In the genomic region with DNA sequence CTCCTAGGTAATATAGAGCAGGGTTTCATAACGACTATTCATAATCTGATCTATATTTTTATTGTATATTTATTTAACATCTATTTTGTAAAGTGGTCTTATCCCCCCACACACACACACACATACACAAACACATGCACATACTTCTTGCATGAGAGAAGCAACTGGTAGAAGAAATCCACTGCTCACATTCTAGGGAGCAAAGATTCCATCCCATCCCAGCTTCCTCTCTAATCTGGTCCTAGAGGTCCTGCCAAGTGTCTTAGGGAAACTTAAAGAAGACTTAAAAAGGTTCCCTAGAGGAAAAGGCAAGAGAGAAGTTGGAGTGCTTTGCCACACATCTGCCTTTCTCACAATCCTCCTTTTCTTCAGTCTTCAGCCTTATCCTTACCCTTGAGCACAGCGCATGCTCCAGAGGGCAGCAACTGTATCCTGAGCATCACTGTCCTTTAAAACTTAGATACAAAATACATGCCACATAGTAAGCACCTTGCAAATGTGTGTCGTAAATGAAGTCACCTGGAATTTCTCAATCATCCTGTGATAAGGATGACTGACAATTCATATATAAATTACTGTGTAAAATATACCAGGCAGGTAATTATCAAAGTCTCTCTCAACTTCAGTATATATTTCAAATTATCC, we compare ENCODE assay signal across 28 mouse cellular contexts.
DNase-seq lines count a peak whose midpoint lies in the region; ATAC-seq and TF ChIP-seq lines count a peak whose summit lies in the region.
"Had no signal": no experiment of that assay in that cellular context is flagged by ENCODE, and none has a peak within 500 bp of the region (broad histone marks: within the 10 kb centered on the region; RNA-seq: fewer than 3 reads in every experiment).

No protein-coding gene starts in this region.

- H3K4me3 ChIP-seq in lung, embryonic 14.5 days (ENCODE audit: low read depth, low read length) = no peak overlapping the region
- H3K4me3 ChIP-seq in lung, adult 2 months (replicated peaks; ENCODE audit: extremely low read depth, low read depth, low read length) = no peak overlapping the region
- no peak overlapping the region for H3K4me3 ChIP-seq in intestine, postnatal 0 days (ENCODE audit: low read depth, low read length)
- H3K4me3 ChIP-seq: embryonic facial prominence, embryonic 10.5 days; embryonic facial prominence, embryonic 13.5 days; forebrain, embryonic 10.5 days; forebrain, embryonic 13.5 days; heart, adult 2 months; heart, embryonic 10.5 days; heart, embryonic 13.5 days had no signal

- TF ChIP-seq CTCF in lung, embryonic 14.5 days (IDR thresholded peaks at IDR 0.05; ENCODE audit: low read depth) = no peak
- no peak for TF ChIP-seq CTCF in lung, adult 2 months (IDR thresholded peaks at IDR 0.05; ENCODE audit: insufficient read depth, low read length)
- no peak for TF ChIP-seq CTCF in intestine, postnatal 0 days (IDR thresholded peaks at IDR 0.05; ENCODE audit: low read depth)

- no peak overlapping the region for H3K27ac ChIP-seq in lung, embryonic 14.5 days (ENCODE audit: low read depth)
- no peak overlapping the region for H3K27ac ChIP-seq in intestine, postnatal 0 days (ENCODE audit: low read depth, low read length)
- H3K27ac ChIP-seq: embryonic facial prominence, embryonic 10.5 days; embryonic facial prominence, embryonic 13.5 days; forebrain, embryonic 10.5 days; forebrain, embryonic 13.5 days; heart, adult 2 months; heart, embryonic 10.5 days; heart, embryonic 13.5 days; hindbrain, embryonic 14.5 days; hindbrain, postnatal 0 days had no signal

- H3K4me2 ChIP-seq in lung, embryonic 14.5 days = no peak overlapping the region
- no peak overlapping the region for H3K4me2 ChIP-seq in intestine, postnatal 0 days (replicated peaks; ENCODE audit: low read depth)
- H3K4me2 ChIP-seq: embryonic facial prominence, embryonic 13.5 days; forebrain, embryonic 13.5 days; heart, embryonic 13.5 days; hindbrain, embryonic 14.5 days had no signal

- WGBS in lung, embryonic 14.5 days = 70% methylated on average over 3 of the region's 3 CpGs
- WGBS in lung, adult 2 months = 72% methylated on average over 3 of the region's 3 CpGs
- WGBS in intestine, postnatal 0 days = 61% methylated on average over 3 of the region's 3 CpGs

- H3K36me3 ChIP-seq in lung, embryonic 14.5 days (ENCODE audit: insufficient read depth) = no peaks in the 10 kb centered on the region
- no peaks in the 10 kb centered on the region for H3K36me3 ChIP-seq in intestine, postnatal 0 days (ENCODE audit: control insufficient read depth, insufficient read depth)
- H3K36me3 ChIP-seq: embryonic facial prominence, embryonic 10.5 days; embryonic facial prominence, embryonic 13.5 days; forebrain, embryonic 10.5 days; heart, embryonic 10.5 days; heart, embryonic 13.5 days had no signal

- no peaks in the 10 kb centered on the region for H3K4me1 ChIP-seq in lung, embryonic 14.5 days (ENCODE audit: insufficient read depth)
- no peaks in the 10 kb centered on the region for H3K4me1 ChIP-seq in lung, adult 2 months (ENCODE audit: control insufficient read depth, insufficient read depth, low read length)
- H3K4me1 ChIP-seq in intestine, postnatal 0 days (replicated peaks; ENCODE audit: control insufficient read depth, insufficient read depth, low read length) = no peaks in the 10 kb centered on the region
- H3K4me1 ChIP-seq: embryonic facial prominence, embryonic 10.5 days; embryonic facial prominence, embryonic 13.5 days; heart, embryonic 10.5 days had no signal

- ATAC-seq in lung, embryonic 14.5 days (ENCODE audit: insufficient read depth) = peak; percentile 58; the same call in 1 of the 2 replicates
- ATAC-seq in intestine, postnatal 0 days = peak; percentile 65
- ATAC-seq: activated CD4-positive, CD25-positive, alpha-beta regulatory T cell, adult 4 months; forebrain, embryonic 13.5 days; forebrain, embryonic 16.5 days; hindbrain, postnatal 0 days; inflammation-experienced regulatory T-cells, adult 6 months had no signal

- DNase-seq in lung, embryonic 14.5 days = no peak
- DNase-seq in lung, adult 2 months = no peak
- DNase-seq in NIH3T3 (ENCODE audit: low read depth) = peak; percentile 48
- DNase-seq in retina, embryonic 14.5 days (ENCODE audit: low spot score) = no peak
- no peak for DNase-seq in gastrocnemius, postnatal 4 days (ENCODE audit: low spot score in 2 of 2)
- DNase-seq: adrenal gland, adult 8-10 months; adrenal gland, postnatal 25 days; cerebellum, adult 11-12 months; cerebellum, adult 8-10 months; cerebellum, postnatal 10 days; cerebellum, postnatal 36 days; embryo, embryonic 11 days; gastrocnemius, postnatal 14 days; heart, adult 2 months; heart, postnatal 14 days; heart, postnatal 4 days had no signal

- H3K9me3 ChIP-seq in lung, embryonic 14.5 days (ENCODE audit: low read depth, low read length) = no peaks in the 10 kb centered on the region
- H3K9me3 ChIP-seq in intestine, postnatal 0 days (ENCODE audit: control insufficient read depth) = no peaks in the 10 kb centered on the region
- H3K9me3 ChIP-seq: embryonic facial prominence, embryonic 10.5 days; embryonic facial prominence, embryonic 13.5 days; forebrain, embryonic 10.5 days; forebrain, embryonic 13.5 days; heart, embryonic 10.5 days; heart, embryonic 13.5 days had no signal

- H3K9ac ChIP-seq in lung, embryonic 14.5 days = no peak overlapping the region
- no peak overlapping the region for H3K9ac ChIP-seq in intestine, postnatal 0 days (ENCODE audit: low read depth, low read length)
- H3K9ac ChIP-seq: embryonic facial prominence, embryonic 13.5 days; forebrain, embryonic 13.5 days; heart, embryonic 13.5 days; hindbrain, embryonic 14.5 days had no signal

- H3K27me3 ChIP-seq in lung, embryonic 14.5 days (ENCODE audit: insufficient read depth, low read length) = no peaks in the 10 kb centered on the region
- no peaks in the 10 kb centered on the region for H3K27me3 ChIP-seq in intestine, postnatal 0 days (replicated peaks; ENCODE audit: control insufficient read depth, insufficient read depth, low read length)
- H3K27me3 ChIP-seq: embryonic facial prominence, embryonic 13.5 days; forebrain, embryonic 13.5 days; heart, embryonic 13.5 days had no signal

- no peak for TF ChIP-seq POLR2A in lung, adult 2 months (IDR thresholded peaks at IDR 0.05; ENCODE audit: borderline replicate concordance, extremely low read depth, low read depth, low read length)
